Mouse (Mus musculus) neural tube, embryonic 14.5 days (tissue): ENCODE results near the gene Rgp1. TPM values are rescaled to one million over a fixed set of nuclear protein-coding genes. Genes with fewer than 3 reads are reported as not detected.

ENCODE experiments used
- ATAC-seq: fragments of 200-750 bp; cut with Nextera tagmentation; 2 replicates; pipeline ENCODE4 v1.8.0; 2017; ENCODE audit warnings: low read depth, mild to moderate bottlenecking, moderate TSS enrichment, moderate library complexity
- H3K27ac ChIP-seq: fragments of 300-500 bp; sonication (generic); 2 replicates; pipeline ENCODE4 v1.5.1; 2014; ENCODE audit warnings: low read depth, mild to moderate bottlenecking, control low read depth, low read length, moderate library complexity, mixed read lengths
- H3K27me3 ChIP-seq: fragments of 300-500 bp; sonication (generic); 2 replicates; pipeline ENCODE4 v1.6.1; 2014; ENCODE audit warnings: low read length; ENCODE audit not compliant: control insufficient read depth, insufficient read depth
- H3K36me3 ChIP-seq: fragments of 300-500 bp; sonication (generic); 2 replicates; pipeline ENCODE4 v1.6.1; 2014; ENCODE audit warnings: low read length, mixed read lengths; ENCODE audit not compliant: control insufficient read depth, insufficient read depth
- H3K4me1 ChIP-seq: fragments of 300-500 bp; sonication (generic); 2 replicates; pipeline ENCODE4 v1.6.1; 2014; ENCODE audit warnings: low read length; ENCODE audit not compliant: control insufficient read depth, insufficient read depth
- H3K4me2 ChIP-seq: fragments of 300-500 bp; sonication (generic); 2 replicates; pipeline ENCODE4 v1.6.1; 2014; ENCODE audit warnings: mild to moderate bottlenecking, low read depth, low read length, control low read depth
- H3K4me3 ChIP-seq: fragments of 300-500 bp; sonication (generic); 2 replicates; pipeline ENCODE4 v1.5.1; 2014; ENCODE audit warnings: low read depth, low read length, control low read depth, mixed read lengths
- H3K9ac ChIP-seq: fragments of 300-500 bp; sonication (generic); replicated peaks from 2 replicates; pipeline ENCODE4 v1.6.1; 2014; ENCODE audit warnings: low read depth, mild to moderate bottlenecking, control low read depth, low read length, mixed read lengths
- H3K9me3 ChIP-seq: fragments of 300-500 bp; sonication (generic); 2 replicates; pipeline ENCODE4 v1.6.1; 2016; ENCODE audit warnings: low read length; ENCODE audit not compliant: control insufficient read depth
- WGBS: fragments of 180-500 bp; shearing (Covaris S2); extraction: QIAGEN DNeasy Blood & Tissue Kit; methylation state at CpG from one replicate; pipeline ENCODE4 v1.1.7; 2014; 5-methylcytosine and 5-hydroxymethylcytosine counted together
- polyA plus RNA-seq: library from polyadenylated mRNA; unstranded; fragments of >200 nt; fragmentation: Nextera tagmentation; extraction: Ambion mirVana; gene quantifications from 2 replicates; pipeline ENCODE4 v1.2.1, GENCODE M21; 2014

Rgp1 gene
- polyA plus RNA-seq, result 24.1 and 28.2 TPM in 2 replicates

- Histone ChIP-seq H3K9ac (peak within 1 kb of the TSS; percentile 84), H3K4me3 (peak within 1 kb of the TSS; percentile 87), H3K27me3 (no peaks in the 10 kb centered on the region), H3K36me3 (peaks cover 25% of the 10 kb centered on the region), H3K4me2 (peak within 1 kb of the TSS; percentile 84), H3K27ac (peak within 1 kb of the TSS; percentile 79), H3K4me1 (peaks cover 40% of the 10 kb centered on the region), H3K9me3 (no peaks in the 10 kb centered on the region)
- WGBS, result 0% methylated on average over 74 of the region's 76 CpGs
- peak; percentile 87 for ATAC-seq
Observed at GRCm38 (mm10) chr4:43578376-43579204, at the start of gene Rgp1, which contains the start of gene Gba2. Gene Rgp1, plus strand, starts transcription at chr4:43578715. Gene Gba2, minus strand, starts transcription at chr4:43578873.

GRCm38 (mm10) chr4:43530081-43530501 is 48.4 kb upstream of the Rgp1 start:
- Histone ChIP-seq H3K9ac (no peak overlapping the region), H3K4me1 (no peaks in the 10 kb centered on the region), H3K4me2 (no peak overlapping the region), H3K9me3 (no peaks in the 10 kb centered on the region), H3K27me3 (no peaks in the 10 kb centered on the region), H3K36me3 (peaks cover 35% of the 10 kb centered on the region), H3K4me3 (no peak overlapping the region), H3K27ac (no peak overlapping the region)
- ATAC-seq, result no peak
- WGBS, result 61% methylated on average over 8 of the region's 8 CpGs

GRCm38 (mm10) chr4:43530581-43530980 is 47.9 kb upstream of the Rgp1 start:
- Histone ChIP-seq H3K36me3 (peaks cover 40% of the 10 kb centered on the region), H3K27ac (no peak overlapping the region), H3K9me3 (no peaks in the 10 kb centered on the region), H3K4me2 (no peak overlapping the region), H3K27me3 (no peaks in the 10 kb centered on the region), H3K4me1 (no peaks in the 10 kb centered on the region), H3K9ac (no peak overlapping the region), H3K4me3 (no peak overlapping the region)
- WGBS, result 28% methylated on average over 7 of the region's 7 CpGs
- ATAC-seq, result no peak

- Histone ChIP-seq H3K4me1 (no peaks in the 10 kb centered on the region), H3K27me3 (no peaks in the 10 kb centered on the region), H3K4me2 (no peak overlapping the region), H3K27ac (no peak overlapping the region), H3K4me3 (no peak overlapping the region), H3K9ac (no peak overlapping the region), H3K9me3 (no peaks in the 10 kb centered on the region), H3K36me3 (peaks cover 63% of the 10 kb centered on the region)
- WGBS, result 86% methylated on average over 9 of the region's 9 CpGs
- ATAC-seq, result no peak
Observed at GRCm38 (mm10) chr4:43533270-43533669, 45.2 kb upstream of the Rgp1 start.

- Histone ChIP-seq H3K9me3 (no peaks in the 10 kb centered on the region), H3K9ac (no peak overlapping the region), H3K4me2 (no peak overlapping the region), H3K27me3 (no peaks in the 10 kb centered on the region), H3K27ac (no peak overlapping the region), H3K4me1 (no peaks in the 10 kb centered on the region), H3K4me3 (no peak overlapping the region), H3K36me3 (peaks cover 81% of the 10 kb centered on the region)
- WGBS, result 95% methylated on average over 8 of the region's 8 CpGs
- no peak for ATAC-seq
Observed at GRCm38 (mm10) chr4:43535628-43536027, 42.9 kb upstream of the Rgp1 start.

GRCm38 (mm10) chr4:43536031-43536430 is 42.5 kb upstream of the Rgp1 start:
- WGBS, result 99% methylated on average over 9 of the region's 9 CpGs
- no peaks in the 10 kb centered on the region for H3K27me3 ChIP-seq
- no peak overlapping the region for H3K9ac ChIP-seq
- H3K36me3 ChIP-seq, result peaks cover 79% of the 10 kb centered on the region
- no peak for ATAC-seq
- no peaks in the 10 kb centered on the region for H3K4me1 ChIP-seq
- H3K27ac ChIP-seq, result no peak overlapping the region
- H3K4me3 ChIP-seq, result no peak overlapping the region
- no peaks in the 10 kb centered on the region for H3K9me3 ChIP-seq
- no peak overlapping the region for H3K4me2 ChIP-seq

- Histone ChIP-seq H3K9ac (no peak overlapping the region), H3K36me3 (peaks cover 79% of the 10 kb centered on the region), H3K4me1 (no peaks in the 10 kb centered on the region), H3K4me2 (no peak overlapping the region), H3K4me3 (no peak overlapping the region), H3K27ac (no peak overlapping the region), H3K9me3 (no peaks in the 10 kb centered on the region), H3K27me3 (no peaks in the 10 kb centered on the region)
- WGBS, result 75% methylated on average over 2 of the region's 3 CpGs
- no peak for ATAC-seq
Observed at GRCm38 (mm10) chr4:43542044-43542443, 36.5 kb upstream of the Rgp1 start.

- Histone ChIP-seq H3K4me2 (no peak overlapping the region), H3K27ac (no peak overlapping the region), H3K9ac (no peak overlapping the region), H3K36me3 (peaks cover 87% of the 10 kb centered on the region), H3K27me3 (no peaks in the 10 kb centered on the region), H3K9me3 (no peaks in the 10 kb centered on the region), H3K4me3 (no peak overlapping the region), H3K4me1 (no peaks in the 10 kb centered on the region)
- no peak for ATAC-seq
- WGBS, result 98% methylated on average over 12 of the region's 12 CpGs
Observed at GRCm38 (mm10) chr4:43546375-43547047, 32.0 kb upstream of the Rgp1 start.

GRCm38 (mm10) chr4:43547160-43547559 is 31.4 kb upstream of the Rgp1 start:
- Histone ChIP-seq H3K9ac (no peak overlapping the region), H3K4me1 (no peaks in the 10 kb centered on the region), H3K4me3 (no peak overlapping the region), H3K9me3 (no peaks in the 10 kb centered on the region), H3K4me2 (no peak overlapping the region), H3K27ac (no peak overlapping the region), H3K27me3 (no peaks in the 10 kb centered on the region), H3K36me3 (peaks cover 87% of the 10 kb centered on the region)
- 96% methylated on average over 8 of the region's 8 CpGs for WGBS
- ATAC-seq, result no peak
